Mouse (Mus musculus) heart, embryonic 10.5 days (tissue): Measurements from ENCODE around the gene Col23a1. TPM values are rescaled to one million over a fixed set of nuclear protein-coding genes. Genes with fewer than 3 reads are reported as not detected.

Experiments used
- DNase-seq: peaks from one replicate; pipeline ENCODE4 v3.0.0-alpha.2; 2017; ENCODE audit warnings: low spot score
- H3K27ac ChIP-seq: fragments of 300-500 bp; sonication (generic); 2 replicates; pipeline ENCODE4 v1.5.1; 2016; ENCODE audit warnings: mild to moderate bottlenecking
- H3K27me3 ChIP-seq: fragments of 300-500 bp; sonication (generic); 2 replicates; pipeline ENCODE4 v1.6.1; 2016; ENCODE audit warnings: mild to moderate bottlenecking; ENCODE audit not compliant: poor library complexity, insufficient read depth, severe bottlenecking
- H3K36me3 ChIP-seq: fragments of 300-500 bp; sonication (generic); 2 replicates; pipeline ENCODE4 v1.6.1; 2016; ENCODE audit warnings: mild to moderate bottlenecking, moderate library complexity
- H3K4me1 ChIP-seq: fragments of 300-500 bp; sonication (generic); 2 replicates; pipeline ENCODE4 v1.6.1; 2016; ENCODE audit warnings: mild to moderate bottlenecking
- H3K4me3 ChIP-seq: fragments of 300-500 bp; sonication (generic); 2 replicates; pipeline ENCODE4 v1.5.1; 2016; ENCODE audit warnings: mild to moderate bottlenecking, moderate library complexity
- H3K9me3 ChIP-seq: fragments of 300-500 bp; sonication (generic); 2 replicates; pipeline ENCODE4 v1.6.1; 2016; ENCODE audit warnings: mild to moderate bottlenecking, moderate library complexity
- WGBS: fragments of 180-500 bp; shearing (Covaris S2); methylation state at CpG from one replicate; pipeline ENCODE4 v1.1.7; 2016; 5-methylcytosine and 5-hydroxymethylcytosine counted together
- polyA plus RNA-seq: library from polyadenylated mRNA; unstranded; fragments of >200 nt; fragmentation: Nextera tagmentation; extraction: Ambion mirVana; gene quantifications from 2 replicates; pipeline ENCODE4 v1.2.1, GENCODE M21; 2016

Col23a1 gene
- polyA plus RNA-seq, 1 experiment from 2014 or later, result 10.2 TPM

- H3K4me3 ChIP-seq, result no peak overlapping the region
- H3K36me3 ChIP-seq, result peaks cover 7% of the 10 kb centered on the region; the same call in 1 of the 2 replicates
- peak; percentile 58 for DNase-seq
- no peak overlapping the region for H3K27ac ChIP-seq
- WGBS, result 87% methylated on average over 3 of the region's 3 CpGs
- H3K4me1 ChIP-seq, result peaks cover 4% of the 10 kb centered on the region; the same call in 1 of the 2 replicates
- H3K9me3 ChIP-seq, result peaks cover 4% of the 10 kb centered on the region
- H3K27me3 ChIP-seq, result peaks cover 27% of the 10 kb centered on the region
Measured at GRCm38 (mm10) chr11:51295742-51296141, 6.0 kb downstream of the Col23a1 start.

- no peak overlapping the region for H3K4me3 ChIP-seq
- peaks cover 4% of the 10 kb centered on the region for H3K9me3 ChIP-seq
- H3K4me1 ChIP-seq, result no peaks in the 10 kb centered on the region
- whole genome bisulfite sequencing, result 77% methylated on average over 4 of the region's 4 CpGs
- peak; percentile 71 for DNase-seq
- H3K27me3 ChIP-seq, result peaks cover 6% of the 10 kb centered on the region; the same call in 1 of the 2 replicates
- H3K36me3 ChIP-seq, result peaks cover 11% of the 10 kb centered on the region; the same call in 1 of the 2 replicates
- no peak overlapping the region for H3K27ac ChIP-seq
Measured at GRCm38 (mm10) chr11:51298691-51299090, 9.0 kb downstream of the Col23a1 start.

- DNase-seq, result peak; percentile 43
- Histone ChIP-seq H3K27me3 (peaks cover 11% of the 10 kb centered on the region; the same call in 1 of the 2 replicates), H3K4me3 (no peak overlapping the region), H3K36me3 (0 out of 2 replicates have a peak, but pooled peaks cover 4% of the 10 kb centered on the region), H3K9me3 (no peaks in the 10 kb centered on the region), H3K27ac (no peak overlapping the region), H3K4me1 (0 out of 2 replicates have a peak, but pooled peaks cover 6% of the 10 kb centered on the region)
- 67% methylated on average over 5 of the region's 5 CpGs for WGBS
Measured at GRCm38 (mm10) chr11:51302396-51302795, 12.7 kb downstream of the Col23a1 start.

- WGBS, result 75% methylated on average over 12 of the region's 12 CpGs
- Histone ChIP-seq H3K9me3 (no peaks in the 10 kb centered on the region), H3K27ac (no peak overlapping the region), H3K4me3 (no peak overlapping the region), H3K36me3 (0 out of 2 replicates have a peak, but pooled peaks cover 4% of the 10 kb centered on the region), H3K27me3 (peaks cover 11% of the 10 kb centered on the region; the same call in 1 of the 2 replicates), H3K4me1 (0 out of 2 replicates have a peak, but pooled peaks cover 6% of the 10 kb centered on the region)
- DNase-seq, result peak; percentile 61
Measured at GRCm38 (mm10) chr11:51303981-51304553, 14.3 kb downstream of the Col23a1 start.

- no peak for DNase-seq
Measured at GRCm38 (mm10) chr11:51308306-51308705, 18.6 kb downstream of the Col23a1 start.

GRCm38 (mm10) chr11:51311846-51312245 is 22.1 kb downstream of the Col23a1 start:
- H3K36me3 ChIP-seq, result 0 out of 2 replicates have a peak, but pooled peaks cover 3% of the 10 kb centered on the region
- WGBS, result 84% methylated on average over 8 of the region's 8 CpGs
- H3K4me3 ChIP-seq, result no peak overlapping the region
- H3K27me3 ChIP-seq, result no peaks in the 10 kb centered on the region
- H3K9me3 ChIP-seq, result no peaks in the 10 kb centered on the region
- no peaks in the 10 kb centered on the region for H3K4me1 ChIP-seq
- DNase-seq, result no peak
- no peak overlapping the region for H3K27ac ChIP-seq

More at GRCm38 (mm10) chr11:51308306-51308705, 18.6 kb downstream of the Col23a1 start:
- Histone ChIP-seq H3K27ac (no peak overlapping the region), H3K4me3 (no peak overlapping the region), H3K27me3 (peaks cover 5% of the 10 kb centered on the region; the same call in 1 of the 2 replicates), H3K4me1 (0 out of 2 replicates have a peak, but pooled peaks cover 6% of the 10 kb centered on the region), H3K9me3 (no peaks in the 10 kb centered on the region), H3K36me3 (0 out of 2 replicates have a peak, but pooled peaks cover 1% of the 10 kb centered on the region)
- WGBS, result 38% methylated on average over 5 of the region's 5 CpGs

- Histone ChIP-seq H3K4me3 (no peak overlapping the region), H3K27ac (no peak overlapping the region), H3K36me3 (0 out of 2 replicates have a peak, but pooled peaks cover 5% of the 10 kb centered on the region), H3K9me3 (0 out of 2 replicates have a peak, but pooled peaks cover 3% of the 10 kb centered on the region), H3K4me1 (peaks cover 5% of the 10 kb centered on the region; the same call in 1 of the 2 replicates), H3K27me3 (no peaks in the 10 kb centered on the region)
- no peak for DNase-seq
- WGBS, result 81% methylated on average over 7 of the region's 7 CpGs
Measured at GRCm38 (mm10) chr11:51315991-51316810, 26.5 kb downstream of the Col23a1 start.

GRCm38 (mm10) chr11:51320609-51321008 is 30.9 kb downstream of the Col23a1 start:
- H3K4me3 ChIP-seq, result no peak overlapping the region
- no peak overlapping the region for H3K27ac ChIP-seq
- DNase-seq, result no peak
- 0 out of 2 replicates have a peak, but pooled peaks cover 2% of the 10 kb centered on the region for H3K36me3 ChIP-seq
- peaks cover 5% of the 10 kb centered on the region; the same call in 1 of the 2 replicates for H3K4me1 ChIP-seq
- H3K9me3 ChIP-seq, result 0 out of 2 replicates have a peak, but pooled peaks cover 5% of the 10 kb centered on the region
- H3K27me3 ChIP-seq, result no peaks in the 10 kb centered on the region

- no peaks in the 10 kb centered on the region for H3K9me3 ChIP-seq
- H3K27ac ChIP-seq, result no peak overlapping the region
- DNase-seq, result no peak
- 69% methylated on average over 6 of the region's 6 CpGs for WGBS
- H3K27me3 ChIP-seq, result no peaks in the 10 kb centered on the region
- no peak overlapping the region for H3K4me3 ChIP-seq
- 0 out of 2 replicates have a peak, but pooled peaks cover 5% of the 10 kb centered on the region for H3K4me1 ChIP-seq
- H3K36me3 ChIP-seq, result no peaks in the 10 kb centered on the region
Measured at GRCm38 (mm10) chr11:51326908-51327307, 37.2 kb downstream of the Col23a1 start.

- Histone ChIP-seq H3K4me3 (no peak overlapping the region), H3K9me3 (no peaks in the 10 kb centered on the region), H3K27ac (no peak overlapping the region), H3K27me3 (no peaks in the 10 kb centered on the region), H3K4me1 (0 out of 2 replicates have a peak, but pooled peaks cover 5% of the 10 kb centered on the region), H3K36me3 (no peaks in the 10 kb centered on the region)
- WGBS, result 68% methylated on average over 12 of the region's 12 CpGs
- no peak for DNase-seq
Measured at GRCm38 (mm10) chr11:51328387-51328942, 38.7 kb downstream of the Col23a1 start.

GRCm38 (mm10) chr11:51329837-51330714 is 40.4 kb downstream of the Col23a1 start:
- no peak for DNase-seq
- 0 out of 2 replicates have a peak, but pooled peaks cover 5% of the 10 kb centered on the region for H3K4me1 ChIP-seq
- H3K4me3 ChIP-seq, result no peak overlapping the region
- no peaks in the 10 kb centered on the region for H3K9me3 ChIP-seq
- no peaks in the 10 kb centered on the region for H3K36me3 ChIP-seq
- H3K27me3 ChIP-seq, result no peaks in the 10 kb centered on the region
- 71% methylated on average over 11 of the region's 11 CpGs for WGBS
- no peak overlapping the region for H3K27ac ChIP-seq

GRCm38 (mm10) chr11:51334017-51334416 is 44.3 kb downstream of the Col23a1 start:
- peaks cover 8% of the 10 kb centered on the region; the same call in 1 of the 2 replicates for H3K4me1 ChIP-seq
- no peak overlapping the region for H3K27ac ChIP-seq
- DNase-seq, result no peak
- no peak overlapping the region for H3K4me3 ChIP-seq
- WGBS, result 66% methylated on average over 5 of the region's 5 CpGs
- H3K9me3 ChIP-seq, result no peaks in the 10 kb centered on the region
- H3K36me3 ChIP-seq, result no peaks in the 10 kb centered on the region
- peaks cover 5% of the 10 kb centered on the region; the same call in 1 of the 2 replicates for H3K27me3 ChIP-seq
